Mouse (Mus musculus) liver, embryonic 14.5 days (tissue): Measurements from ENCODE around the gene Nipal4. TPM values are rescaled to one million over a fixed set of nuclear protein-coding genes. Genes with fewer than 3 reads are reported as not detected.
"Not testable (repeated sequence)": the region's sequence is repeated elsewhere in the genome, so short reads cannot be mapped to it uniquely, and the experiment has no call there.

ENCODE experiments used
- ATAC-seq: fragments of 200-750 bp; cut with Nextera tagmentation; 2 replicates; pipeline ENCODE4 v1.8.0; 2017; ENCODE audit warnings: moderate number of reproducible peaks, mild to moderate bottlenecking, moderate library complexity; ENCODE audit not compliant: insufficient read depth
- DNase-seq, 3 experiments: peaks; one replicate each; pipeline ENCODE4 v3.0.0-alpha.2; 2012 to 2013; ENCODE audit warnings: low read depth in 3 of 3, low spot score in 3 of 3
- H3K27ac ChIP-seq: fragments of 300-500 bp; sonication (generic); 2 replicates; pipeline ENCODE4 v1.5.1; 2014; ENCODE audit warnings: moderate library complexity, mild to moderate bottlenecking, control low read depth, inconsistent platforms
- H3K27me3 ChIP-seq: fragments of 300-500 bp; sonication (generic); 2 replicates; pipeline ENCODE4 v1.6.1; 2014; ENCODE audit warnings: mild to moderate bottlenecking, low read length, moderate library complexity; ENCODE audit not compliant: control insufficient read depth, insufficient read depth
- H3K36me3 ChIP-seq: fragments of 300-500 bp; sonication (generic); replicated peaks from 2 replicates; pipeline ENCODE4 v1.6.1; 2014; ENCODE audit warnings: low read depth; ENCODE audit not compliant: control insufficient read depth, insufficient read depth
- H3K4me1 ChIP-seq, 2 experiments: fragments of 200-500 bp in 1 of 2; fragments of 300-500 bp in 1 of 2; sonication (generic) in 1 of 2; replicated peaks; 2 replicates each; pipeline ENCODE4 v1.6.1; 2012 to 2014; ENCODE audit warnings: antibody characterized with exemption in 1 of 2, inconsistent platforms in 1 of 2, low read length in 1 of 2; ENCODE audit not compliant: control insufficient read depth in 2 of 2, insufficient read depth in 2 of 2
- H3K4me2 ChIP-seq: fragments of 300-500 bp; sonication (generic); 2 replicates; pipeline ENCODE4 v1.6.1; 2014; ENCODE audit warnings: low read depth, mild to moderate bottlenecking, control low read depth, moderate library complexity
- H3K4me3 ChIP-seq, 2 experiments: fragments of 200-500 bp in 1 of 2; fragments of 300-500 bp in 1 of 2; sonication (generic) in 1 of 2; 2 replicates each; pipeline ENCODE4 v1.5.1; 2012 to 2014; ENCODE audit warnings: low read depth in 2 of 2, low read length in 2 of 2, mild to moderate bottlenecking in 2 of 2, control low read depth in 1 of 2, inconsistent platforms in 1 of 2, moderate library complexity in 1 of 2; ENCODE audit not compliant: insufficient read depth in 1 of 2
- H3K9ac ChIP-seq: fragments of 300-500 bp; sonication (generic); replicated peaks from 2 replicates; pipeline ENCODE4 v1.6.1; 2014; ENCODE audit warnings: mild to moderate bottlenecking, control low read depth, moderate library complexity
- H3K9me3 ChIP-seq: fragments of 300-500 bp; sonication (generic); 2 replicates; pipeline ENCODE4 v1.6.1; 2016; ENCODE audit warnings: low read length, mixed read lengths; ENCODE audit not compliant: control insufficient read depth
- CTCF ChIP-seq: IDR thresholded peaks from 2 replicates; pipeline ENCODE4 v1.5.1; 2016; ENCODE audit warnings: antibody characterized with exemption, low read depth, control low read depth
- EP300 ChIP-seq: IDR thresholded peaks from 2 replicates; pipeline ENCODE4 v1.6.1; 2016; ENCODE audit warnings: antibody characterized with exemption, low read depth
- WGBS: fragments of 180-500 bp; shearing (Covaris S2); extraction: QIAGEN DNeasy Blood & Tissue Kit; methylation state at CpG from one replicate; pipeline ENCODE4 v1.1.7; 2014; ENCODE audit not compliant: insufficient replicate concordance; 5-methylcytosine and 5-hydroxymethylcytosine counted together
- polyA plus RNA-seq, 2 experiments: library from polyadenylated mRNA; depleted of rRNA in 1 of 2; stranded (reverse) in 1 of 2; unstranded in 1 of 2; fragments of >200 nt; fragmentation: Nextera tagmentation in 1 of 2; extraction: Ambion mirVana in 1 of 2; gene quantifications; 2 replicates each; pipeline versions ENCODE4 v1.2.1 to v1.2.3; 2012 to 2014

Gene Nipal4
- polyA plus RNA-seq, 2 experiments, result 0.04 TPM; not detected in 1

GRCm38 (mm10) chr11:46200664-46201063, 34.4 kb upstream of the Nipal4 start:
- H3K4me2 ChIP-seq, result no peak overlapping the region
- DNase-seq (no peak), ATAC-seq (no peak)
- H3K9ac ChIP-seq, result no peak overlapping the region
- 71% methylated on average over 11 of the region's 11 CpGs for WGBS
- H3K4me3 ChIP-seq, result no peak overlapping the region
- no peak overlapping the region for H3K27ac ChIP-seq
- no peaks in the 10 kb centered on the region for H3K27me3 ChIP-seq
- H3K4me1 ChIP-seq, result no peaks in the 10 kb centered on the region
- no peaks in the 10 kb centered on the region for H3K9me3 ChIP-seq
- TF ChIP-seq CTCF (no peak), EP300 (no peak)
- H3K36me3 ChIP-seq, result no peaks in the 10 kb centered on the region

GRCm38 (mm10) chr11:46194175-46194574, 27.9 kb upstream of the Nipal4 start:
- Histone ChIP-seq H3K9me3 (no peaks in the 10 kb centered on the region), H3K9ac (no peak overlapping the region), H3K4me1 (no peaks in the 10 kb centered on the region), H3K27me3 (no peaks in the 10 kb centered on the region), H3K36me3 (no peaks in the 10 kb centered on the region), H3K4me2 (no peak overlapping the region), H3K4me3 (no peak overlapping the region), H3K27ac (no peak overlapping the region)
- ATAC-seq, result no peak
- 68% methylated on average over 4 of the region's 4 CpGs for WGBS
- TF ChIP-seq CTCF, result no peak
- no peak for TF ChIP-seq EP300
- no peak for DNase-seq

GRCm38 (mm10) chr11:46188283-46188682, 22.0 kb upstream of the Nipal4 start:
- Histone ChIP-seq H3K9ac (no peak overlapping the region), H3K27ac (no peak overlapping the region), H3K4me3 (no peak overlapping the region), H3K4me2 (no peak overlapping the region), H3K4me1 (no peaks in the 10 kb centered on the region), H3K27me3 (no peaks in the 10 kb centered on the region), H3K9me3 (no peaks in the 10 kb centered on the region), H3K36me3 (no peaks in the 10 kb centered on the region)
- 55% methylated on average over 2 of the region's 2 CpGs for WGBS
- no peak for TF ChIP-seq CTCF
- DNase-seq (no peak), ATAC-seq (no peak)

- Histone ChIP-seq H3K9me3 (no peaks in the 10 kb centered on the region), H3K4me3 (no peak overlapping the region), H3K27ac (no peak overlapping the region), H3K4me1 (no peaks in the 10 kb centered on the region), H3K9ac (no peak overlapping the region), H3K36me3 (no peaks in the 10 kb centered on the region), H3K4me2 (no peak overlapping the region), H3K27me3 (no peaks in the 10 kb centered on the region)
- WGBS, result 24% methylated on average over 4 of the region's 4 CpGs
- DNase-seq, result no peak
- TF ChIP-seq CTCF, result no peak
- no peak for TF ChIP-seq EP300
- ATAC-seq, result no peak
Measured at GRCm38 (mm10) chr11:46185486-46185885, 19.2 kb upstream of the Nipal4 start.

GRCm38 (mm10) chr11:46184946-46185345, 18.6 kb upstream of the Nipal4 start:
- Histone ChIP-seq H3K4me3 (no peak overlapping the region), H3K27me3 (no peaks in the 10 kb centered on the region), H3K36me3 (no peaks in the 10 kb centered on the region), H3K9me3 (no peaks in the 10 kb centered on the region), H3K9ac (no peak overlapping the region), H3K4me2 (no peak overlapping the region), H3K27ac (no peak overlapping the region), H3K4me1 (no peaks in the 10 kb centered on the region)
- ATAC-seq (no peak), DNase-seq (no peak)
- 45% methylated on average over 3 of the region's 3 CpGs for WGBS
- TF ChIP-seq CTCF, result no peak
- TF ChIP-seq EP300, result no peak

GRCm38 (mm10) chr11:46182031-46182430, 15.7 kb upstream of the Nipal4 start:
- H3K27me3 ChIP-seq, H3K4me2 ChIP-seq, H3K4me3 ChIP-seq, DNase-seq, H3K36me3 ChIP-seq, H3K9ac ChIP-seq, ATAC-seq, H3K9me3 ChIP-seq, H3K27ac ChIP-seq, H3K4me1 ChIP-seq: not testable (repeated sequence)
- 57% methylated on average over 1 of the region's 1 CpGs for WGBS
